Mouse (Mus musculus): ENCODE data around the gene Iqgap3.

DNA sequence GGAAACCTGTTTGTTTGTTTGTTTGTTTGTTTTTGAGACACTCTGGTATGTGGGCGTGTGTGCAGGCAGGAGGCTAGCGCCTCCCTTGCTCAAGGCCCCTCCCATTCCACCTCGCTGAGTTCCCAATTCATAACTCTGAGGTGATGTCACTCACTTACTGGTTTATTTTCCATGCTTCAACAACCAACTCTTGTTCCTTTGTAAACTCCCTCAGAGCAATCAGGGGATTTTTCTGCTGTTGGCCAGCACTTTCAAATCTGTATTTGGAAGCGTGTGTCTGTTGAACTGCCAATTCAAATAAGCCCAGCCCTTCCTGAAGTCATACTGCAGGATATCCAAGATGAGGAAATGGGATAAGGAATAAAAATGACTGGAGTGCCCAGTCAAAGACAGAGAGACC is 892 bp downstream of the Iqgap3 start:
- TF ChIP-seq CTCF (IDR thresholded peaks at IDR 0.05; ENCODE audit: low read depth), result no peak
- no peak for TF ChIP-seq EP300 (optimal IDR thresholded peaks at IDR 0.05)

Data from stomach, postnatal 0 days (tissue).